Mouse (Mus musculus) macrophage (primary cell): ENCODE results near the gene Ces2f. TPM values are rescaled to one million over a fixed set of nuclear protein-coding genes. Genes with fewer than 3 reads are reported as not detected.
"Not testable (repeated sequence)": the region's sequence is repeated elsewhere in the genome, so short reads cannot be mapped to it uniquely, and the experiment has no call there.

ENCODE experiments used
- H3K27ac ChIP-seq: fragments of 350-480 bp; formaldehyde crosslinking; 2 replicates; pipeline ENCODE4 v1.9.0; 2021
- H3K36me3 ChIP-seq: fragments of 350-480 bp; formaldehyde crosslinking; 2 replicates; pipeline ENCODE4 v1.9.0; 2021; ENCODE audit errors: inconsistent target
- H3K4me3 ChIP-seq: fragments of 350-480 bp; formaldehyde crosslinking; 2 replicates; pipeline ENCODE4 v1.9.0; 2021; ENCODE audit errors: inconsistent target
- H3K79me2 ChIP-seq: fragments of 350-480 bp; formaldehyde crosslinking; 2 replicates; pipeline ENCODE4 v1.9.0; 2021; ENCODE audit errors: inconsistent target
- WGBS: methylation state at CpG from one replicate; pipeline ENCODE4 v1.1.7; 2026; ENCODE audit warnings: inconsistent platforms; ENCODE audit not compliant: missing documents; 5-methylcytosine and 5-hydroxymethylcytosine counted together
- polyA plus RNA-seq: library from polyadenylated mRNA; stranded (reverse); fragments of 250-400 nt; gene quantifications from 3 replicates; pipeline ENCODE4 v1.2.4, GENCODE M21; 2018; ENCODE audit warnings: inconsistent platforms
- total RNA-seq, 78 experiments: library from RNA; depleted of rRNA; stranded (reverse); fragments of 250-400 nt; gene quantifications; 1 replicate in 9 of 78; 2 replicates in 24 of 78; 3 replicates in 43 of 78; 4 replicates in 2 of 78; pipeline ENCODE4 v1.2.4; 2018; ENCODE audit warnings: inconsistent platforms in 56 of 78

Ces2f gene
- not detected for total RNA-seq (2018; cell fraction: chromatin; rRNA removed)
- total RNA-seq (2018; cell fraction: cytosol; rRNA removed): not detected
- not detected for total RNA-seq (2018; cell fraction: nucleus; rRNA removed)
- polyA plus RNA-seq: not detected in 3 replicates

GRCm38 (mm10) chr8:104947056-104947455, at the start of gene Ces2f:
Gene Ces2f, plus strand, starts transcription at chr8:104947356.
- Histone ChIP-seq H3K36me3 (no peaks in the 10 kb centered on the region), H3K4me3 (no peak within 1 kb of the TSS), H3K79me2 (no peaks in the 10 kb centered on the region), H3K27ac (no peak within 1 kb of the TSS)
- WGBS: 78% methylated on average over 4 of the region's 4 CpGs

GRCm38 (mm10) chr8:104901746-104902145, 45.4 kb upstream of the Ces2f start:
- Histone ChIP-seq H3K79me2 (no peaks in the 10 kb centered on the region), H3K36me3 (no peaks in the 10 kb centered on the region), H3K27ac (no peak overlapping the region), H3K4me3 (no peak overlapping the region)
- 26% methylated on average over 2 of the region's 2 CpGs for WGBS

- H3K79me2 ChIP-seq: no peaks in the 10 kb centered on the region
- no peak overlapping the region for H3K27ac ChIP-seq
- 38% methylated on average over 1 of the region's 1 CpGs for WGBS
- no peaks in the 10 kb centered on the region for H3K36me3 ChIP-seq
- no peak overlapping the region for H3K4me3 ChIP-seq
Measured at GRCm38 (mm10) chr8:104907111-104907510, 40.0 kb upstream of the Ces2f start.

- WGBS: 92% methylated on average over 1 of the region's 1 CpGs
- H3K36me3 ChIP-seq, H3K4me3 ChIP-seq, H3K27ac ChIP-seq, H3K79me2 ChIP-seq: not testable (repeated sequence)
Measured at GRCm38 (mm10) chr8:104909021-104909420, 38.1 kb upstream of the Ces2f start.

GRCm38 (mm10) chr8:104909651-104910050, 37.5 kb upstream of the Ces2f start:
- H3K36me3 ChIP-seq, H3K4me3 ChIP-seq, H3K27ac ChIP-seq, H3K79me2 ChIP-seq: not testable (repeated sequence)
- 97% methylated on average over 9 of the region's 10 CpGs for WGBS

GRCm38 (mm10) chr8:104925972-104926596, 21.1 kb upstream of the Ces2f start, which contains the start of gene Ces2e:
Gene Ces2e, plus strand, starts transcription at chr8:104926260.
- no peaks in the 10 kb centered on the region for H3K79me2 ChIP-seq
- no peak within 1 kb of the TSS for H3K4me3 ChIP-seq
- H3K27ac ChIP-seq: no peak within 1 kb of the TSS
- WGBS: 40% methylated on average over 5 of the region's 5 CpGs
- H3K36me3 ChIP-seq: no peaks in the 10 kb centered on the region

- H3K27ac ChIP-seq: no peak overlapping the region
- no peaks in the 10 kb centered on the region for H3K36me3 ChIP-seq
- no peaks in the 10 kb centered on the region for H3K79me2 ChIP-seq
- no peak overlapping the region for H3K4me3 ChIP-seq
- WGBS: 91% methylated on average over 3 of the region's 3 CpGs
Measured at GRCm38 (mm10) chr8:104927301-104927700, 19.9 kb upstream of the Ces2f start.

GRCm38 (mm10) chr8:104944665-104945064, 2.5 kb upstream of the Ces2f start:
- Histone ChIP-seq H3K36me3 (no peaks in the 10 kb centered on the region), H3K79me2 (no peaks in the 10 kb centered on the region), H3K4me3 (no peak overlapping the region), H3K27ac (no peak overlapping the region)
- WGBS: 88% methylated on average over 2 of the region's 2 CpGs

- no peak overlapping the region for H3K27ac ChIP-seq
- H3K36me3 ChIP-seq: no peaks in the 10 kb centered on the region
- no peaks in the 10 kb centered on the region for H3K79me2 ChIP-seq
- no peak overlapping the region for H3K4me3 ChIP-seq
- WGBS: 82% methylated on average over 5 of the region's 5 CpGs
Measured at GRCm38 (mm10) chr8:104949031-104949430, 1.9 kb downstream of the Ces2f start.

GRCm38 (mm10) chr8:104961537-104961961, 14.4 kb downstream of the Ces2f start, which contains the start of gene Ces2g:
Gene Ces2g, plus strand, starts transcription at chr8:104961718.
- 16% methylated on average over 5 of the region's 5 CpGs for WGBS
- H3K27ac ChIP-seq: no peak within 1 kb of the TSS
- no peak within 1 kb of the TSS for H3K4me3 ChIP-seq

GRCm38 (mm10) chr8:104962229-104962901, 15.2 kb downstream of the Ces2f start:
- WGBS: 82% methylated on average over 7 of the region's 8 CpGs
- no peaks in the 10 kb centered on the region for H3K36me3 ChIP-seq
- H3K4me3 ChIP-seq: no peak overlapping the region
- H3K27ac ChIP-seq: no peak overlapping the region
- no peaks in the 10 kb centered on the region for H3K79me2 ChIP-seq

More at GRCm38 (mm10) chr8:104961537-104961961, 14.4 kb downstream of the Ces2f start, which contains the start of gene Ces2g:
- Histone ChIP-seq H3K79me2 (no peaks in the 10 kb centered on the region), H3K36me3 (no peaks in the 10 kb centered on the region)

- Histone ChIP-seq H3K36me3 (no peaks in the 10 kb centered on the region), H3K79me2 (no peaks in the 10 kb centered on the region), H3K27ac (no peak overlapping the region), H3K4me3 (no peak overlapping the region)
- 87% methylated on average over 4 of the region's 4 CpGs for WGBS
Measured at GRCm38 (mm10) chr8:104963375-104963894, 16.3 kb downstream of the Ces2f start.

- 96% methylated on average over 5 of the region's 5 CpGs for WGBS
- H3K36me3 ChIP-seq: no peaks in the 10 kb centered on the region
- no peaks in the 10 kb centered on the region for H3K79me2 ChIP-seq
Measured at GRCm38 (mm10) chr8:104984126-104984525, 37.0 kb downstream of the Ces2f start.

GRCm38 (mm10) chr8:104984942-104985341, 37.8 kb downstream of the Ces2f start:
- 88% methylated on average over 2 of the region's 2 CpGs for WGBS
- no peaks in the 10 kb centered on the region for H3K79me2 ChIP-seq
- H3K4me3 ChIP-seq: no peak overlapping the region
- no peaks in the 10 kb centered on the region for H3K36me3 ChIP-seq
- H3K27ac ChIP-seq: no peak overlapping the region

More at GRCm38 (mm10) chr8:104984126-104984525, 37.0 kb downstream of the Ces2f start:
- H3K27ac ChIP-seq: no peak overlapping the region
- no peak overlapping the region for H3K4me3 ChIP-seq

GRCm38 (mm10) chr8:104998191-104998590, 51.0 kb downstream of the Ces2f start:
- Histone ChIP-seq H3K4me3 (no peak overlapping the region), H3K27ac (no peak overlapping the region), H3K79me2 (no peaks in the 10 kb centered on the region), H3K36me3 (no peaks in the 10 kb centered on the region)
- 89% methylated on average over 6 of the region's 6 CpGs for WGBS
